Mouse (Mus musculus) adipocyte (in vitro differentiated cells): Measurements from ENCODE around the gene U2af1l4.

ENCODE experiments used
- DNase-seq: peaks from one replicate; pipeline ENCODE4 v3.0.0-alpha.2; 2016; ENCODE audit warnings: low spot score

U2af1l4 gene

GRCm38 (mm10) chr7:30610043-30610442, 46.9 kb downstream of the U2af1l4 start:
- no peak for DNase-seq

- no peak for DNase-seq
Observed at GRCm38 (mm10) chr7:30612654-30613402, 49.7 kb downstream of the U2af1l4 start, which contains the start of gene Upk1a. Gene Upk1a (minus strand): TSS chr7:30612847.

DNA sequence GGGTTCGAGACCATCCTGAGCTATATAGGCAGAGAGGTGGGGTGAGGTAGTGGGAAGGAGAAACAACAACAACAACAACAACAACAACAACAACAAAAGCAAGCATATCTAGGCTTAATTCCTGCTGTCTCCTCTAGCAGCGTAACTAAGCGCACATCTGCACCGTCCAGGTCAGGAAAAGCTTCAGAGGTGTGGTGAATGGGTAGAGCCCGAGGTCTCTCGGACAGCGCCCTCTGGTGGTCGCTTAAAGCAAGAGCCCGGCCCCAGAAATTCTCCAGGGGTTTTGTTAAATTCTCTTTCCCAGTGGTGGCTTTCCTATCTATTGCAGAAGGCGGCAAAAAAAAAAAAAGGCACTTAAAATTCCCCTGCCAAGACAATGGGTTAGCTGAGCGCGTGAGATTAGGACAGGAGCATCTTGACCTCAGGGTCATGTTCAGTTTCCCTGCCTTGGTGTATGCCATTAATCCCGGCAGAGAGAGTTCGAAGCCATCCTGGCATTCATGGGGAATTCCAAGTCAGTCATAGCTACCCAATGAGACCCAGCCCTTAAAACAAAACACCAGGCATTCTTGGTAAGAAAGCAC, 50.5 kb downstream of the U2af1l4 start:
- peak; percentile 36 for DNase-seq

- DNase-seq = peak; percentile 56
Observed at GRCm38 (mm10) chr7:30614454-30614853, 51.4 kb downstream of the U2af1l4 start.
